ENCODE assay signal across 17 mouse cellular contexts in genomic region chr16:10656939-10657338, GRCm38 (mm10).
DNase-seq lines count a peak whose midpoint lies in the region; ATAC-seq and TF ChIP-seq lines count a peak whose summit lies in the region.
"Had no signal": no experiment of that assay in that cellular context is flagged by ENCODE, and none has a peak within 500 bp of the region (broad histone marks: within the 10 kb centered on the region; RNA-seq: fewer than 3 reads in every experiment).

No protein-coding gene starts in this region.

- DNase-seq in gastrocnemius, adult 2 months = no peak
- no peak for DNase-seq in gastrocnemius, postnatal 4 days (ENCODE audit: low spot score in 2 of 2)
- no peak for DNase-seq in lung, embryonic 14.5 days
- no peak for DNase-seq in lung, postnatal 0 days (ENCODE audit: low spot score)
- DNase-seq in kidney, adult 9 months = peak; percentile 65
- peak; percentile 75 for DNase-seq in yolk sac, embryonic 10.5 days (ENCODE audit: low spot score)
- DNase-seq in right cerebral cortex, adult 18-20 months = no peak
- DNase-seq in right cerebral cortex, postnatal 4 days = no peak
- DNase-seq: cerebellum, adult 2 months; embryo, embryonic 11 days; gastrocnemius, postnatal 25 days; layer of hippocampus, adult 9-11 months; left cerebral cortex, postnatal 4 days had no signal

- no peak for ATAC-seq in lung, embryonic 14.5 days (ENCODE audit: insufficient read depth)
- ATAC-seq in lung, postnatal 0 days = no peak
- ATAC-seq: Patski had no signal

- WGBS in lung, embryonic 14.5 days = 58% methylated on average over 1 of the region's 1 CpGs
- WGBS in lung, postnatal 0 days = 67% methylated on average over 1 of the region's 1 CpGs

- H3K4me3 ChIP-seq in gastrocnemius, adult 2 months = no peak overlapping the region
- no peak overlapping the region for H3K4me3 ChIP-seq in lung, embryonic 14.5 days (ENCODE audit: low read depth, low read length)
- no peak overlapping the region for H3K4me3 ChIP-seq in lung, postnatal 0 days (ENCODE audit: low read depth, low read length)
- H3K4me3 ChIP-seq: hindbrain, embryonic 12.5 days; lung, embryonic 15.5 days; myocyte had no signal

- no peaks in the 10 kb centered on the region for H3K9me3 ChIP-seq in lung, embryonic 14.5 days (ENCODE audit: low read depth, low read length)
- H3K9me3 ChIP-seq in lung, postnatal 0 days (ENCODE audit: low read length) = no peaks in the 10 kb centered on the region
- H3K9me3 ChIP-seq: hindbrain, embryonic 12.5 days; lung, embryonic 15.5 days had no signal

- TF ChIP-seq EP300 in lung, postnatal 0 days (IDR thresholded peaks at IDR 0.05) = no peak

- no peaks in the 10 kb centered on the region for H3K36me3 ChIP-seq in lung, embryonic 14.5 days (ENCODE audit: insufficient read depth)
- H3K36me3 ChIP-seq in lung, postnatal 0 days (ENCODE audit: insufficient read depth, low read length) = no peaks in the 10 kb centered on the region
- H3K36me3 ChIP-seq: hindbrain, embryonic 12.5 days; lung, embryonic 15.5 days had no signal

- H3K4me1 ChIP-seq in lung, embryonic 14.5 days (ENCODE audit: insufficient read depth) = peaks cover 16% of the 10 kb centered on the region
- peaks cover 7% of the 10 kb centered on the region; the same call in 1 of the 2 replicates for H3K4me1 ChIP-seq in lung, postnatal 0 days (ENCODE audit: insufficient read depth, low read depth, low read length)

- H3K9ac ChIP-seq in lung, embryonic 14.5 days = no peak overlapping the region
- no peak overlapping the region for H3K9ac ChIP-seq in lung, postnatal 0 days (replicated peaks; ENCODE audit: low read depth)
- H3K9ac ChIP-seq: hindbrain, embryonic 12.5 days; lung, embryonic 15.5 days had no signal

- H3K4me2 ChIP-seq in lung, embryonic 14.5 days = no peak overlapping the region
- H3K4me2 ChIP-seq in lung, postnatal 0 days (replicated peaks; ENCODE audit: low read depth, low read length) = no peak overlapping the region
- H3K4me2 ChIP-seq: hindbrain, embryonic 12.5 days; lung, embryonic 15.5 days had no signal

- TF ChIP-seq CTCF in gastrocnemius, adult 2 months (IDR thresholded peaks at IDR 0.05) = no peak
- no peak for TF ChIP-seq CTCF in lung, embryonic 14.5 days (IDR thresholded peaks at IDR 0.05; ENCODE audit: low read depth)
- no peak for TF ChIP-seq CTCF in lung, postnatal 0 days (IDR thresholded peaks at IDR 0.05)

- peak overlapping the region; percentile 28 for H3K27ac ChIP-seq in gastrocnemius, adult 2 months
- peak overlapping the region; percentile 15; the same call in 1 of the 2 replicates for H3K27ac ChIP-seq in lung, embryonic 14.5 days (ENCODE audit: low read depth)
- H3K27ac ChIP-seq in lung, postnatal 0 days (ENCODE audit: low read length) = no peak overlapping the region
- H3K27ac ChIP-seq: hindbrain, embryonic 12.5 days; lung, embryonic 15.5 days had no signal

- 0 out of 2 replicates have a peak, but pooled peaks cover 16% of the 10 kb centered on the region for H3K27me3 ChIP-seq in lung, embryonic 14.5 days (ENCODE audit: insufficient read depth, low read length)
- H3K27me3 ChIP-seq in lung, postnatal 0 days (replicated peaks; ENCODE audit: insufficient read depth, low read length) = no peaks in the 10 kb centered on the region
- H3K27me3 ChIP-seq: hindbrain, embryonic 12.5 days; Patski had no signal

- intact Hi-C loops in gastrocnemius, adult 2 months (cut with DNase I) = no loop called here

Comparison
In these comparisons a context has a peak if more than half of its experiments do, and no peak if none do; other contexts are left out.
1. DNase-seq: peak in kidney, adult 9 months (single experiment) and yolk sac, embryonic 10.5 days (single experiment); none in gastrocnemius, adult 2 months (single experiment), gastrocnemius, postnatal 4 days (0 of 2), lung, embryonic 14.5 days (single experiment), lung, postnatal 0 days (single experiment), right cerebral cortex, adult 18-20 months (single experiment) and right cerebral cortex, postnatal 4 days (single experiment).